Mouse (Mus musculus): Measurements from ENCODE around the gene Klhdc9. TPM values are rescaled to one million over a fixed set of nuclear protein-coding genes. Genes with fewer than 3 reads are reported as not detected.
"Not testable (repeated sequence)": the region's sequence is repeated elsewhere in the genome, so short reads cannot be mapped to it uniquely, and the experiment has no call there.

Klhdc9 gene
- total RNA-seq, 1 experiment, result 0.85 TPM

- peak overlapping the region; percentile 70 to 100 for H3K4me3 ChIP-seq (ENCODE audit: insufficient read depth in 1 of 2, low read depth in 1 of 2, low read length in 2 of 2, poor library complexity in 1 of 2, severe bottlenecking in 1 of 2)
- H3K9ac ChIP-seq (ENCODE audit: insufficient read depth, low read depth, low read length, poor library complexity, severe bottlenecking), result peak overlapping the region; percentile 95
- in situ Hi-C loops (cut with MboI; ENCODE audit: low sequenced_read_pairs in 2 of 2, unreplicated experiment in 2 of 2), result no loop called here
- H3K27ac ChIP-seq (ENCODE audit: insufficient read depth, low read depth, low read length, poor library complexity, severe bottlenecking), result peak overlapping the region; percentile 99; the same call in 1 of the 2 replicates
- peaks cover 2% of the 10 kb centered on the region; the same call in 1 of the 2 replicates for H3K36me3 ChIP-seq (ENCODE audit: control insufficient read depth, insufficient read depth, low read length, poor library complexity, severe bottlenecking)
- no peak for TF ChIP-seq ZC3H11A (IDR thresholded peaks at IDR 0.05; ENCODE audit: borderline replicate concordance, low read depth, low read length)
- no peaks in the 10 kb centered on the region for H3K9me3 ChIP-seq (ENCODE audit: control insufficient read depth, insufficient read depth, low read depth, low read length)
- DNase-seq (ENCODE audit: low read depth, low spot score), result no peak
- H3K4me1 ChIP-seq (ENCODE audit: control insufficient read depth in 2 of 2, insufficient read depth in 2 of 2, low read length in 2 of 2, poor library complexity in 1 of 2), result peaks cover 2 to 10% of the 10 kb centered on the region in 2 experiments; a peak in 2 of 4 replicates
These were observed 32.4 kb downstream of the Klhdc9 start for GRCm38 (mm10) chr1:171328244-171328643.

DNA sequence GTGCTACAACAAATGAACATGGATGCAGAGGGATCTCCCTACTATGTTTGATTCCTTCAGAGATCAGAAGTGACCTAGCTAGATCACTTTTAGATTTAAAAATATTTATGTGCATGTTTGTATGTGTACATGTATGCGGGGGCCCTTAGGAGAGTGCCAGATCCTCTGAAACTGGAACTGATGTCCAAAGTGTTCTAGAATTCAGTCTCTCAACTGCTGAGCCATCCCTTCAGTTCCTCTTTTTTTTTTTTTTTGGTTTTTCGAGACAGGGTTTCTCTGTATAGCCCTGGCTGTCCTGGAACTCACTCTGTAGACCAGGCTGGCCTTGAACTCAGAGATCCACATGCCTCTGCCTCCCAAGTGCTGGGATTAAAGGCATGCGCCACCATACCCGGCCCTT is 34.0 kb downstream of the Klhdc9 start:
- H3K4me3 ChIP-seq (ENCODE audit: insufficient read depth in 1 of 2, low read depth in 1 of 2, low read length in 2 of 2, poor library complexity in 1 of 2, severe bottlenecking in 1 of 2); H3K9ac ChIP-seq (ENCODE audit: insufficient read depth, low read depth, low read length, poor library complexity, severe bottlenecking); H3K4me1 ChIP-seq (ENCODE audit: control insufficient read depth in 2 of 2, insufficient read depth in 2 of 2, low read length in 2 of 2, poor library complexity in 1 of 2); H3K36me3 ChIP-seq (ENCODE audit: control insufficient read depth, insufficient read depth, low read length, poor library complexity, severe bottlenecking); DNase-seq (ENCODE audit: low read depth, low spot score); H3K9me3 ChIP-seq (ENCODE audit: control insufficient read depth, insufficient read depth, low read depth, low read length); in situ Hi-C loops (cut with MboI; ENCODE audit: low sequenced_read_pairs in 2 of 2, unreplicated experiment in 2 of 2); H3K27ac ChIP-seq (ENCODE audit: insufficient read depth, low read depth, low read length, poor library complexity, severe bottlenecking): not testable (repeated sequence)

- no peak for DNase-seq (ENCODE audit: low read depth, low spot score)
- H3K9ac ChIP-seq (ENCODE audit: insufficient read depth, low read depth, low read length, poor library complexity, severe bottlenecking), result no peak overlapping the region
These were observed 35.0 kb downstream of the Klhdc9 start for GRCm38 (mm10) chr1:171325571-171325970.

GRCm38 (mm10) chr1:171322012-171322411 is 38.6 kb downstream of the Klhdc9 start:
- in situ Hi-C loops (cut with MboI; ENCODE audit: low sequenced_read_pairs in 2 of 2, unreplicated experiment in 2 of 2), result no loop called here
- peaks cover 5 to 10% of the 10 kb centered on the region in 2 experiments; a peak in 1 of 4 replicates for H3K4me1 ChIP-seq (ENCODE audit: control insufficient read depth in 2 of 2, insufficient read depth in 2 of 2, low read length in 2 of 2, poor library complexity in 1 of 2)
- H3K9ac ChIP-seq (ENCODE audit: insufficient read depth, low read depth, low read length, poor library complexity, severe bottlenecking), result 0 out of 2 replicates have a peak overlapping the region, but pooled peaks have one; percentile 3
- H3K9me3 ChIP-seq (ENCODE audit: control insufficient read depth, insufficient read depth, low read depth, low read length), result no peaks in the 10 kb centered on the region
- H3K4me3 ChIP-seq (ENCODE audit: insufficient read depth in 1 of 2, low read depth in 1 of 2, low read length in 2 of 2, poor library complexity in 1 of 2, severe bottlenecking in 1 of 2), result no peak overlapping the region
- TF ChIP-seq ZC3H11A (IDR thresholded peaks at IDR 0.05; ENCODE audit: borderline replicate concordance, low read depth, low read length), result no peak
- TF ChIP-seq CHD2 (IDR thresholded peaks at IDR 0.05; ENCODE audit: low read depth, low read length), result no peak
- no peak for TF ChIP-seq ZNF384 (IDR thresholded peaks at IDR 0.05; ENCODE audit: low read depth, low read length)
- no peak for TF ChIP-seq HCFC1 (IDR thresholded peaks at IDR 0.05; ENCODE audit: borderline replicate concordance, insufficient read depth, low read length)
- no peaks in the 10 kb centered on the region; the same call in 1 of the 2 replicates for H3K36me3 ChIP-seq (ENCODE audit: control insufficient read depth, insufficient read depth, low read length, poor library complexity, severe bottlenecking)
- DNase-seq (ENCODE audit: low read depth, low spot score), result no peak
- no peak overlapping the region; the same call in 1 of the 2 replicates for H3K27ac ChIP-seq (ENCODE audit: insufficient read depth, low read depth, low read length, poor library complexity, severe bottlenecking)

More at GRCm38 (mm10) chr1:171325571-171325970, 35.0 kb downstream of the Klhdc9 start:
- peaks cover 2 to 7% of the 10 kb centered on the region in 2 experiments; a peak in 1 of 4 replicates for H3K4me1 ChIP-seq (ENCODE audit: control insufficient read depth in 2 of 2, insufficient read depth in 2 of 2, low read length in 2 of 2, poor library complexity in 1 of 2)
- no peaks in the 10 kb centered on the region for H3K9me3 ChIP-seq (ENCODE audit: control insufficient read depth, insufficient read depth, low read depth, low read length)
- H3K4me3 ChIP-seq (ENCODE audit: insufficient read depth in 1 of 2, low read depth in 1 of 2, low read length in 2 of 2, poor library complexity in 1 of 2, severe bottlenecking in 1 of 2), result no peak overlapping the region
- no peak overlapping the region for H3K27ac ChIP-seq (ENCODE audit: insufficient read depth, low read depth, low read length, poor library complexity, severe bottlenecking)
- no peaks in the 10 kb centered on the region; the same call in 1 of the 2 replicates for H3K36me3 ChIP-seq (ENCODE audit: control insufficient read depth, insufficient read depth, low read length, poor library complexity, severe bottlenecking)
- in situ Hi-C loops (cut with MboI; ENCODE audit: low sequenced_read_pairs in 2 of 2, unreplicated experiment in 2 of 2), result no loop called here
- TF ChIP-seq ZC3H11A (IDR thresholded peaks at IDR 0.05; ENCODE audit: borderline replicate concordance, low read depth, low read length) (no peak), CHD2 (IDR thresholded peaks at IDR 0.05; ENCODE audit: low read depth, low read length) (no peak), ZNF384 (IDR thresholded peaks at IDR 0.05; ENCODE audit: low read depth, low read length) (no peak), MAFK (IDR thresholded peaks at IDR 0.05; ENCODE audit: insufficient read depth, low read depth, low read length) (no peak), HCFC1 (IDR thresholded peaks at IDR 0.05; ENCODE audit: borderline replicate concordance, insufficient read depth, low read length) (no peak)

DNA sequence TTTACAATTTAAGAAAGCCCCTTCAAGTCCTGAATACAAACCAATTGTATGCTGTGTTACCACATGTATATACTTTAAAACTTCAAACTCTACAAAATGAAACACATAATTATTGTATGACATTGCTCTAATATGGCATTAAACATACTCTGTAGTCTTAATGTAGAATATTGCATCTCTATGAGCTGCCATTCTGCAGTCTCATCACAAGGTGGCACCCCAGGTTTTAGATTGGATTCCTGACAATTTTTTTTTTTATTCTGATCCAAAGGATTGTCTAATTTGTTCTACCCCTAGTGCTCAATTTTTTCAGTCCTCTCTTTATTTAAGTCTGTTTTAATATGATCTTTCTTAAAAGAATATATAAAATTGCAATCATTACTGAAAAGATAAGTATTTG is 39.2 kb downstream of the Klhdc9 start:
- in situ Hi-C loops (cut with MboI; ENCODE audit: low sequenced_read_pairs in 2 of 2, unreplicated experiment in 2 of 2), result no loop called here
- DNase-seq (ENCODE audit: low read depth, low spot score), result no peak
- peaks cover 5 to 10% of the 10 kb centered on the region in 2 experiments; a peak in 1 of 4 replicates for H3K4me1 ChIP-seq (ENCODE audit: control insufficient read depth in 2 of 2, insufficient read depth in 2 of 2, low read length in 2 of 2, poor library complexity in 1 of 2)
- peak overlapping the region in 1 of 2 experiments; percentile 3; a peak in 1 of 4 replicates for H3K4me3 ChIP-seq (ENCODE audit: insufficient read depth in 1 of 2, low read depth in 1 of 2, low read length in 2 of 2, poor library complexity in 1 of 2, severe bottlenecking in 1 of 2)
- H3K9ac ChIP-seq (ENCODE audit: insufficient read depth, low read depth, low read length, poor library complexity, severe bottlenecking), result no peak overlapping the region
- no peak overlapping the region for H3K27ac ChIP-seq (ENCODE audit: insufficient read depth, low read depth, low read length, poor library complexity, severe bottlenecking)
- TF ChIP-seq HCFC1 (IDR thresholded peaks at IDR 0.05; ENCODE audit: borderline replicate concordance, insufficient read depth, low read length) (no peak), ZNF384 (IDR thresholded peaks at IDR 0.05; ENCODE audit: low read depth, low read length) (peak; percentile 95), ZC3H11A (IDR thresholded peaks at IDR 0.05; ENCODE audit: borderline replicate concordance, low read depth, low read length) (no peak), CHD2 (IDR thresholded peaks at IDR 0.05; ENCODE audit: low read depth, low read length) (no peak)
- no peaks in the 10 kb centered on the region; the same call in 1 of the 2 replicates for H3K36me3 ChIP-seq (ENCODE audit: control insufficient read depth, insufficient read depth, low read length, poor library complexity, severe bottlenecking)
- no peaks in the 10 kb centered on the region for H3K9me3 ChIP-seq (ENCODE audit: control insufficient read depth, insufficient read depth, low read depth, low read length)

Data from ES-E14 (cell line).